Mouse (Mus musculus): ENCODE results near the gene Upk1b. TPM values are rescaled to one million over a fixed set of nuclear protein-coding genes. Genes with fewer than 3 reads are reported as not detected.

Gene Upk1b
- polyA plus RNA-seq, 1 experiment from 2014 or later, result 0.86 TPM

GRCm38 (mm10) chr16:38758104-38758861 is 41.8 kb downstream of the Upk1b start:
- Histone ChIP-seq H3K27ac (replicated peaks) (no peak overlapping the region), H3K4me3 (no peak overlapping the region), H3K9me3 (replicated peaks) (no peaks in the 10 kb centered on the region), H3K36me3 (peaks cover 12% of the 10 kb centered on the region), H3K27me3 (ENCODE audit: low read depth, poor library complexity, severe bottlenecking) (no peaks in the 10 kb centered on the region), H3K4me1 (peaks cover 1% of the 10 kb centered on the region)
- WGBS, result 87% methylated on average over 12 of the region's 12 CpGs
- no peak for DNase-seq (ENCODE audit: low spot score)

DNA sequence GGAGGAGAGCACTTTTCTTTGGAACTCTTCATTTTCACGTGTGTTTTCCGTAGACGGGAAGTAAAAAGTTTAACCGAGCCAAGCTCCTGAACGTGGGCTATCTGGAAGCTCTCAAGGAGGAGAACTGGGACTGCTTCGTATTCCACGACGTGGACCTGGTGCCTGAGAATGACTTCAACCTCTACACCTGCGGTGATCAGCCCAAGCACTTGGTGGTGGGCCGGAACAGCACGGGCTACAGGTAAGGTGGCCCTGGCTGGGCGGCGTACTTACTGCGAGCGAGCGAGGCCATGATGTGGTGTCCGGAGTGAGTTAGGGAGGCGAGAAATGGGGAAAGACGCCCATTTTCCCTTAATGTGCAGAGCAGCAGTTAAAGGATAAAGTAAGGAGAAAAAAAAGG is 42.5 kb downstream of the Upk1b start:
- Histone ChIP-seq H3K9me3 (replicated peaks) (no peaks in the 10 kb centered on the region), H3K4me3 (no peak overlapping the region), H3K4me1 (peaks cover 8% of the 10 kb centered on the region), H3K27ac (replicated peaks) (no peak overlapping the region), H3K36me3 (peaks cover 12% of the 10 kb centered on the region), H3K27me3 (ENCODE audit: low read depth, poor library complexity, severe bottlenecking) (no peaks in the 10 kb centered on the region)
- DNase-seq (ENCODE audit: low spot score), result no peak
- 97% methylated on average over 19 of the region's 19 CpGs for WGBS

DNA sequence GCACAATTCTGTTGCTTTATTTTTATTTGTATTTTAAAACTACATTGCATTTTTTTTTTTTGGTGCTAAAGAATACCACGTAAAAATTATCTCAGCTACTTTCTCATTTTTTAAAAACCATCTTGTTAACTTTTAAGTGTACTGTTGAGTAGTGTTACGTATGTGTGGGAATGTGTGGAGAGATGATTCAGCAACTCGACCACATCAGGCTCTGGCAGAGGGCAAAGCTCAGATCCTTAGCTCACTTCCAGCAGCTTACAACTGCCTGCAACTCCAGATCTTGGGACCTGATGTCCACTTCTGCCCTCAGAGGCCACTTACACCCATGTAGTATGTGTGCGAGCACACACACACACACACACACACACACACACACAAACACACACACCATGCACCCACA is 43.6 kb downstream of the Upk1b start:
- Histone ChIP-seq H3K36me3 (peaks cover 12% of the 10 kb centered on the region), H3K27me3 (ENCODE audit: low read depth, poor library complexity, severe bottlenecking) (no peaks in the 10 kb centered on the region), H3K27ac (replicated peaks) (no peak overlapping the region), H3K9me3 (replicated peaks) (no peaks in the 10 kb centered on the region), H3K4me1 (peaks cover 8% of the 10 kb centered on the region), H3K4me3 (no peak overlapping the region)
- no peak for DNase-seq (ENCODE audit: low spot score)
- 88% methylated on average over 4 of the region's 4 CpGs for WGBS

- Histone ChIP-seq H3K4me3 (no peak overlapping the region), H3K27me3 (ENCODE audit: low read depth, poor library complexity, severe bottlenecking) (no peaks in the 10 kb centered on the region), H3K36me3 (peaks cover 12% of the 10 kb centered on the region), H3K4me1 (peaks cover 8% of the 10 kb centered on the region), H3K9me3 (replicated peaks) (no peaks in the 10 kb centered on the region), H3K27ac (replicated peaks) (0 out of 2 replicates have a peak overlapping the region, but pooled peaks have one; percentile 3)
- DNase-seq (ENCODE audit: low spot score), result no peak
- 68% methylated on average over 5 of the region's 5 CpGs for WGBS
These were observed 44.0 kb downstream of the Upk1b start for GRCm38 (mm10) chr16:38756177-38756503.

DNA sequence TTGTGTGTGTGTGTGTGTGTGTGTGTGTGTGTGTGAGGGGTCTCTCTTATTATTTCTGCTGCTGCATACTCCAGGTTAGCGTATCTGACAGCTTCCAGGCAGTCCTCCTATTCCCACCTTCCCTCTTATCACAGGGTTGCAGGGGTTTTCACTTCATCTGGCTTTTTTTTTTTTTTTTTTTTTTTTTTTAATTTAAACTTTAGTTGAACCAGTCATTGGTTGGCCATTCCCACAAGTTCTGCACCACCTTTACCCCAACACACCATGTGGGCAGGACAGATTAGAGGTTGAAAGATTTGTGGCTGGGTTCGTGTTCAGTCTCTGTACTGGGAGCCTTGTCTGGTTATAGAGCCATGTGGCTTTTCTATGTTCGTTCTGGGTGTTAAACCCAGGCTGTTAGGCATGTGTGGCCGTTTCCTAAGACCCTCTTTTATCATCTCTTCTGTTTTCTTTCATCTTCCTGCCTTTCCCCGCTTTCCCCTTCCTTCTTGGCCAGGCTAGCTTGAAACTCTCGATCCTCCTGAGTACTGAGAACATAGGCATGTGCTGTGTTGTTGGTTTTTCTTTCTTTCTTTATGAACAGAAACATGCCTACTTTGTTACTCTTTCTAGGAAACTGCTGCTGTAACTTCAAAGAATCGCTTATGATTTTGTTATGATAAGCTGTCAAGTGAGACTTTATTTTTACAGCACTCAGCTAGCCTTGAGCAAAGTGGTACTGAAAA is 44.5 kb downstream of the Upk1b start:
- no peak overlapping the region for H3K4me3 ChIP-seq
- no peak for DNase-seq (ENCODE audit: low spot score)
- peaks cover 8% of the 10 kb centered on the region for H3K4me1 ChIP-seq
- 0 out of 2 replicates have a peak overlapping the region, but pooled peaks have one; percentile 28 for H3K27ac ChIP-seq (replicated peaks)
- peaks cover 12% of the 10 kb centered on the region for H3K36me3 ChIP-seq
- H3K9me3 ChIP-seq (replicated peaks), result no peaks in the 10 kb centered on the region
- H3K27me3 ChIP-seq (ENCODE audit: low read depth, poor library complexity, severe bottlenecking), result no peaks in the 10 kb centered on the region
- 77% methylated on average over 7 of the region's 7 CpGs for WGBS

DNA sequence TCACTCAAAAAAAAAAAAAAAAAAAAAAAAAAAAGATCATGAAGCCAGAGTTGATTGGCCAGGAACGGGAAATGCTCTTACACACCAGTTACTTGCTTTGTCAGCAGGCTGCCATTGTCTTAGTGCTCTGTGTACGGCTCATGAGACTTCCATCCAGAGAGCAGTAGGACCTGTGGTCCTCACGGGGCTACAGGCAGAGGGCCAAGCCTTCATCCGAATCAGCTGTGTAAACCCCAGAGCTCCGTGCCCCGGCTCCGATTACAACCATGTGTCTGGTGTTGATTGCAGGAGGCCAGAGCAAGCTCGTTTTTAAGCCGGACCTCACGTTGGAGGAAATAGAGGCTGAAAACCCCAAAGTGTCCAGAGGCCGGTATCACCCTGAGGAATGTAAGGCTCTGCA is 46.5 kb downstream of the Upk1b start:
- Histone ChIP-seq H3K9me3 (replicated peaks) (no peaks in the 10 kb centered on the region), H3K27ac (replicated peaks) (0 out of 2 replicates have a peak overlapping the region, but pooled peaks have one; percentile 0), H3K36me3 (peaks cover 12% of the 10 kb centered on the region), H3K4me1 (peaks cover 8% of the 10 kb centered on the region), H3K27me3 (ENCODE audit: low read depth, poor library complexity, severe bottlenecking) (no peaks in the 10 kb centered on the region), H3K4me3 (no peak overlapping the region)
- 67% methylated on average over 11 of the region's 11 CpGs for WGBS
- DNase-seq (ENCODE audit: low spot score), result peak; percentile 30

- Histone ChIP-seq H3K27ac (replicated peaks) (no peak overlapping the region), H3K9me3 (replicated peaks) (no peaks in the 10 kb centered on the region), H3K27me3 (ENCODE audit: low read depth, poor library complexity, severe bottlenecking) (no peaks in the 10 kb centered on the region), H3K4me3 (no peak overlapping the region), H3K36me3 (peaks cover 2% of the 10 kb centered on the region; the same call in 1 of the 2 replicates), H3K4me1 (peaks cover 8% of the 10 kb centered on the region)
- 87% methylated on average over 6 of the region's 6 CpGs for WGBS
- no peak for DNase-seq (ENCODE audit: low spot score)
These were observed 49.3 kb downstream of the Upk1b start for GRCm38 (mm10) chr16:38750803-38751202.

DNA sequence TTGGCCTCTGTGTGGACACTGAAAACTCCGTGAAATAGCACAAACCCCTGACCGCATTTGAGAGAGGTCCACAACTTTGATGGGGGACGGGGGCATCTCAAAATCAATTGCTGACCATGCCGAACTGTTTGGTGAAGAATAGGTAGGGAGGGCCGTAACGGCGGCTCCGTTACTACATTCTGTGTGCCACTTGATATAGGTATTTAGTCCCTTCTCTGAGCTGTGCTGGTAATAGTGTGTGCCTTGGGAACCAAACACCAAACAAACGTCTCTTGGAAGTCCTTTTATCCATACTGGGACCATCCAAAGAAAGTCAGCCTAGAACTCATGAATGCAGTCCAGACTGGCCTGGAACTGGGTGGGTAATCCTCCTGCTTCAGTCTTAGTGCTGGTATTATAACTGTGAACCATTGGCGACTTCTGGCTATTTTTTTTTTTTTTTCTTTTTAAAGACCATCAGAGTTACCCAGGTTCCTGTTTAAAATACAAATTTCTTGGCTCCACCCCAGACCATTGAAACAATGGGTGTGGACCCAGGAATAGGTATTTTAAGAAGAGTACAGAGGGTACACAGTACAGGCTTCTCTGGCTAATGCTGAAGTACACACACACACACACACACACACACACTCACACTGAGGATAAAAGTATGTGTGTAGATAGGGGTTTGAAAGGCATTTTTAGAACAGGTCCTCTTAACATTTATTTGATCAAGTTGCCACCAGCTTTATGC is 56.0 kb downstream of the Upk1b start:
- peaks cover 13% of the 10 kb centered on the region for H3K4me1 ChIP-seq
- no peak for DNase-seq (ENCODE audit: low spot score)
- H3K9me3 ChIP-seq (replicated peaks), result no peaks in the 10 kb centered on the region
- WGBS, result 86% methylated on average over 10 of the region's 10 CpGs
- no peak overlapping the region for H3K27ac ChIP-seq (replicated peaks)
- no peaks in the 10 kb centered on the region for H3K36me3 ChIP-seq
- peaks cover 11% of the 10 kb centered on the region for H3K27me3 ChIP-seq (ENCODE audit: low read depth, poor library complexity, severe bottlenecking)
- H3K4me3 ChIP-seq, result no peak overlapping the region

DNA sequence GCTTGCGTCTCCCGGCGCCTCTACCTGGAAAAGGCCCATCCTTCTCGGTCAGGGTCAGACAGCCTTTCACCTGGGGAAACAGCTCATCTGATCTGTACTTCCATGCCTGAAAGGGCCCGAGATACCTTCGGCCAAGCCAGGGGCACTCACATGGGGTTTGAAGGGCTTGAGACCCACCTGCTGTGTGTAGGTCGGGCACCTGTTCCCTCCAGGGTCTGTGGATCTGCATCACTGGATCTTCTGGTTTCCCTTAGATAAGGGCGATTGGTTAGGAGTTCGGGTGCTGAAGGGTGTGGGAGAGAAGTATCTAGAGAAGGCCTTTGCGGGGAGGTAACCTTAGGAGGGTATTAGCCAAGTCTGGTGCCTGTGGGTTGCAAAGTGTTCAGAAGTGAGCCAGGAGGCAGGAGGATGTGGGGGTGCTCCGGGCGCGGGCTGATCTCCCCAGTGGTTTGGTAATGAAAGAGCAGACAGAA is 57.4 kb downstream of the Upk1b start:
- Histone ChIP-seq H3K9me3 (replicated peaks) (no peaks in the 10 kb centered on the region), H3K4me1 (peaks cover 13% of the 10 kb centered on the region)
- WGBS, result 2% methylated on average over 13 of the region's 13 CpGs

GRCm38 (mm10) chr16:38742113-38742658 is 57.9 kb downstream of the Upk1b start, which contains the start of gene B4galt4:
Gene B4galt4, plus strand, starts transcription at chr16:38742264.
- peak; percentile 81 for DNase-seq (ENCODE audit: low spot score)
- under 1% methylated on average over 69 of the region's 69 CpGs for WGBS
- Histone ChIP-seq H3K36me3 (no peaks in the 10 kb centered on the region), H3K4me1 (peaks cover 13% of the 10 kb centered on the region), H3K9me3 (replicated peaks) (no peaks in the 10 kb centered on the region), H3K27ac (replicated peaks) (peak within 1 kb of the TSS; percentile 87), H3K27me3 (ENCODE audit: low read depth, poor library complexity, severe bottlenecking) (peaks cover 11% of the 10 kb centered on the region), H3K4me3 (peak within 1 kb of the TSS; percentile 82)

More for the DNA sequence above, 57.4 kb downstream of the Upk1b start:
- H3K27ac ChIP-seq (replicated peaks), result peak overlapping the region; percentile 87
- DNase-seq (ENCODE audit: low spot score), result no peak
- peak overlapping the region; percentile 82 for H3K4me3 ChIP-seq
- H3K36me3 ChIP-seq, result no peaks in the 10 kb centered on the region
- H3K27me3 ChIP-seq (ENCODE audit: low read depth, poor library complexity, severe bottlenecking), result peaks cover 11% of the 10 kb centered on the region

GRCm38 (mm10) chr16:38741204-38741903 is 58.8 kb downstream of the Upk1b start:
- H3K4me3 ChIP-seq, result peak overlapping the region; percentile 82
- no peak for DNase-seq (ENCODE audit: low spot score)
- H3K9me3 ChIP-seq (replicated peaks), result no peaks in the 10 kb centered on the region
- no peaks in the 10 kb centered on the region for H3K36me3 ChIP-seq
- no peak overlapping the region for H3K27ac ChIP-seq (replicated peaks)
- peaks cover 13% of the 10 kb centered on the region for H3K4me1 ChIP-seq
- 83% methylated on average over 13 of the region's 13 CpGs for WGBS
- H3K27me3 ChIP-seq (ENCODE audit: low read depth, poor library complexity, severe bottlenecking), result peaks cover 11% of the 10 kb centered on the region

GRCm38 (mm10) chr16:38730921-38731320 is 69.2 kb downstream of the Upk1b start:
- no peak overlapping the region for H3K27ac ChIP-seq (replicated peaks)
- H3K4me3 ChIP-seq, result no peak overlapping the region
- no peaks in the 10 kb centered on the region for H3K36me3 ChIP-seq
- DNase-seq (ENCODE audit: low spot score), result no peak
- WGBS, result 77% methylated on average over 8 of the region's 8 CpGs
- no peaks in the 10 kb centered on the region for H3K4me1 ChIP-seq
- no peaks in the 10 kb centered on the region for H3K9me3 ChIP-seq (replicated peaks)
- H3K27me3 ChIP-seq (ENCODE audit: low read depth, poor library complexity, severe bottlenecking), result no peaks in the 10 kb centered on the region

Data from midbrain, embryonic 10.5 days (tissue).